In genomic region chr12:32889846-32890245, GRCm38 (mm10) we compare ENCODE assay signal across 16 mouse cellular contexts.
DNase-seq lines count a peak whose midpoint lies in the region; ATAC-seq and TF ChIP-seq lines count a peak whose summit lies in the region.
"Had no signal": no experiment of that assay in that cellular context is flagged by ENCODE, and none has a peak within 500 bp of the region (broad histone marks: within the 10 kb centered on the region; RNA-seq: fewer than 3 reads in every experiment).

No protein-coding gene starts in this region.

- TF ChIP-seq CTCF in lung, postnatal 0 days (IDR thresholded peaks at IDR 0.05) = no peak
- no peak for TF ChIP-seq CTCF in lung, adult 2 months (IDR thresholded peaks at IDR 0.05; ENCODE audit: insufficient read depth, low read length)

- no peak for TF ChIP-seq POLR2A in lung, adult 2 months (IDR thresholded peaks at IDR 0.05; ENCODE audit: borderline replicate concordance, extremely low read depth, low read depth, low read length)

- H3K4me1 ChIP-seq in lung, postnatal 0 days (ENCODE audit: insufficient read depth, low read depth, low read length) = peaks cover 6% of the 10 kb centered on the region
- peaks cover 3% of the 10 kb centered on the region; the same call in 1 of the 2 replicates for H3K4me1 ChIP-seq in lung, adult 2 months (ENCODE audit: control insufficient read depth, insufficient read depth, low read length)
- H3K4me1 ChIP-seq: forebrain, embryonic 15.5 days; heart, embryonic 15.5 days had no signal

- H3K9ac ChIP-seq in lung, postnatal 0 days (replicated peaks; ENCODE audit: low read depth) = no peak overlapping the region
- H3K9ac ChIP-seq: embryonic facial prominence, embryonic 12.5 days; forebrain, embryonic 15.5 days; heart, embryonic 15.5 days; hindbrain, embryonic 15.5 days had no signal

- H3K36me3 ChIP-seq in lung, postnatal 0 days (ENCODE audit: insufficient read depth, low read length) = no peaks in the 10 kb centered on the region
- no peaks in the 10 kb centered on the region for H3K36me3 ChIP-seq in macrophage (ENCODE audit: inconsistent target)
- H3K36me3 ChIP-seq: embryonic facial prominence, embryonic 12.5 days; forebrain, embryonic 15.5 days; heart, embryonic 10.5 days; heart, embryonic 15.5 days; hindbrain, embryonic 15.5 days had no signal

- no peak overlapping the region for H3K4me2 ChIP-seq in lung, postnatal 0 days (replicated peaks; ENCODE audit: low read depth, low read length)
- H3K4me2 ChIP-seq: embryonic facial prominence, embryonic 12.5 days; forebrain, embryonic 15.5 days; heart, embryonic 15.5 days; hindbrain, embryonic 15.5 days had no signal

- no peak overlapping the region for H3K4me3 ChIP-seq in lung, postnatal 0 days (ENCODE audit: low read depth, low read length)
- no peak overlapping the region for H3K4me3 ChIP-seq in lung, adult 2 months (replicated peaks; ENCODE audit: extremely low read depth, low read depth, low read length)
- H3K4me3 ChIP-seq in macrophage (ENCODE audit: inconsistent target) = no peak overlapping the region
- H3K4me3 ChIP-seq: embryonic facial prominence, embryonic 12.5 days; forebrain, embryonic 15.5 days; heart, embryonic 10.5 days; heart, embryonic 15.5 days; hindbrain, embryonic 15.5 days had no signal

- peak; percentile 49 for DNase-seq in gastrocnemius, postnatal 25 days
- DNase-seq in gastrocnemius, postnatal 14 days = no peak
- no peak for DNase-seq in lung, postnatal 0 days (ENCODE audit: low spot score)
- DNase-seq in lung, adult 2 months = no peak
- no peak for DNase-seq in thymus, postnatal 4 days
- DNase-seq: cerebellum, adult 11 months; cerebellum, adult 8-10 months; cerebellum, postnatal 14 days; heart, postnatal 36 days had no signal

- no peak for TF ChIP-seq EP300 in lung, postnatal 0 days (IDR thresholded peaks at IDR 0.05)

- no peaks in the 10 kb centered on the region for H3K9me3 ChIP-seq in lung, postnatal 0 days (ENCODE audit: low read length)
- H3K9me3 ChIP-seq: embryonic facial prominence, embryonic 12.5 days; forebrain, embryonic 15.5 days; heart, embryonic 10.5 days; heart, embryonic 15.5 days; hindbrain, embryonic 15.5 days had no signal

- WGBS in lung, postnatal 0 days = 56% methylated on average over 5 of the region's 5 CpGs
- 63% methylated on average over 5 of the region's 5 CpGs for WGBS in lung, adult 2 months
- 91% methylated on average over 5 of the region's 5 CpGs for WGBS in macrophage (ENCODE audit: missing documents)

- intact Hi-C loops in gastrocnemius, postnatal 14 days (cut with DNase I; ENCODE audit: low total_unique reads) = loop anchor here (10.0 kb wide), 1 partner anchor 605 kb away; no protein-coding TSS in a partner anchor

- H3K27me3 ChIP-seq in lung, postnatal 0 days (replicated peaks; ENCODE audit: insufficient read depth, low read length) = no peaks in the 10 kb centered on the region
- H3K27me3 ChIP-seq: embryonic facial prominence, embryonic 12.5 days; forebrain, embryonic 15.5 days; hindbrain, embryonic 15.5 days had no signal

- ATAC-seq in lung, postnatal 0 days = peak; percentile 38
- ATAC-seq: forebrain, embryonic 15.5 days; intestine, embryonic 16.5 days had no signal

- H3K79me2 ChIP-seq in macrophage (ENCODE audit: inconsistent target) = no peaks in the 10 kb centered on the region

- H3K27ac ChIP-seq in lung, postnatal 0 days (ENCODE audit: low read length) = 0 out of 2 replicates have a peak overlapping the region, but pooled peaks have one; percentile 11
- peak overlapping the region; percentile 70 for H3K27ac ChIP-seq in macrophage
- H3K27ac ChIP-seq: embryonic facial prominence, embryonic 12.5 days; forebrain, embryonic 15.5 days; heart, embryonic 10.5 days; heart, embryonic 15.5 days; hindbrain, embryonic 15.5 days had no signal
